Mouse (Mus musculus): ENCODE measurements at regions not wholly inside any gene's neighbourhood (a gene's known extent, or its start where the extent isn't known, plus 50 kb on each side); places are given as distances from the start of the nearest gene placed in this dataset.

- TF ChIP-seq EP300 (IDR thresholded peaks at IDR 0.05; ENCODE audit: low read depth): no peak
- no peak for TF ChIP-seq CTCF (IDR thresholded peaks at IDR 0.05; ENCODE audit: low read depth)
- no peak overlapping the region for H3K9ac ChIP-seq (replicated peaks)
- H3K36me3 ChIP-seq (replicated peaks; ENCODE audit: insufficient read depth, low read length): no peaks in the 10 kb centered on the region
- H3K4me1 ChIP-seq (ENCODE audit: insufficient read depth): peaks cover 3% of the 10 kb centered on the region
- no peaks in the 10 kb centered on the region for H3K27me3 ChIP-seq (ENCODE audit: insufficient read depth, low read length)
- ATAC-seq (peak; percentile 77), DNase-seq (peak; percentile 29)
- no peak overlapping the region for H3K4me2 ChIP-seq (ENCODE audit: low read depth, low read length)
- 50% methylated on average over 12 of the region's 12 CpGs for WGBS (ENCODE audit: insufficient replicate concordance)
- no peak overlapping the region for H3K4me3 ChIP-seq (ENCODE audit: low read depth, low read length)
- H3K27ac ChIP-seq (ENCODE audit: low read depth): peak overlapping the region; percentile 26; the same call in 1 of the 2 replicates
- H3K9me3 ChIP-seq (ENCODE audit: low read length): no peaks in the 10 kb centered on the region
Observed at GRCm38 (mm10) chr10:117454711-117455591, 75.1 kb upstream of the Cpsf6 start.

GRCm38 (mm10) chr10:117454171-117454500, 74.3 kb upstream of the Cpsf6 start:
- Histone ChIP-seq H3K4me1 (ENCODE audit: insufficient read depth) (peaks cover 7% of the 10 kb centered on the region), H3K9ac (replicated peaks) (no peak overlapping the region), H3K27me3 (ENCODE audit: insufficient read depth, low read length) (no peaks in the 10 kb centered on the region), H3K9me3 (ENCODE audit: low read length) (no peaks in the 10 kb centered on the region), H3K4me2 (ENCODE audit: low read depth, low read length) (no peak overlapping the region), H3K36me3 (replicated peaks; ENCODE audit: insufficient read depth, low read length) (no peaks in the 10 kb centered on the region), H3K27ac (ENCODE audit: low read depth) (no peak overlapping the region), H3K4me3 (ENCODE audit: low read depth, low read length) (no peak overlapping the region)
- DNase-seq (no peak), ATAC-seq (no peak)
- 75% methylated on average over 3 of the region's 3 CpGs for WGBS (ENCODE audit: insufficient replicate concordance)
- TF ChIP-seq EP300 (IDR thresholded peaks at IDR 0.05; ENCODE audit: low read depth) (no peak), CTCF (IDR thresholded peaks at IDR 0.05; ENCODE audit: low read depth) (no peak)

- Histone ChIP-seq H3K9ac (replicated peaks) (no peak overlapping the region), H3K4me2 (ENCODE audit: low read depth, low read length) (no peak overlapping the region), H3K4me1 (ENCODE audit: insufficient read depth) (peaks cover 7% of the 10 kb centered on the region), H3K27ac (ENCODE audit: low read depth) (no peak overlapping the region), H3K9me3 (ENCODE audit: low read length) (no peaks in the 10 kb centered on the region), H3K4me3 (ENCODE audit: low read depth, low read length) (no peak overlapping the region), H3K27me3 (ENCODE audit: insufficient read depth, low read length) (no peaks in the 10 kb centered on the region), H3K36me3 (replicated peaks; ENCODE audit: insufficient read depth, low read length) (no peaks in the 10 kb centered on the region)
- no peak for DNase-seq
- no peak for ATAC-seq
- TF ChIP-seq EP300 (IDR thresholded peaks at IDR 0.05; ENCODE audit: low read depth) (no peak), CTCF (IDR thresholded peaks at IDR 0.05; ENCODE audit: low read depth) (no peak)
- 75% methylated on average over 7 of the region's 7 CpGs for WGBS (ENCODE audit: insufficient replicate concordance)
Observed at GRCm38 (mm10) chr10:117453406-117454170, 73.8 kb upstream of the Cpsf6 start.

GRCm38 (mm10) chr10:117452190-117452950, 72.6 kb upstream of the Cpsf6 start:
- no peak overlapping the region for H3K4me2 ChIP-seq (ENCODE audit: low read depth, low read length)
- 40% methylated on average over 7 of the region's 7 CpGs for WGBS (ENCODE audit: insufficient replicate concordance)
- no peak for ATAC-seq

GRCm38 (mm10) chr10:117451396-117452185, 71.8 kb upstream of the Cpsf6 start:
- ATAC-seq (no peak), DNase-seq (no peak)
- H3K4me2 ChIP-seq (ENCODE audit: low read depth, low read length): no peak overlapping the region
- no peaks in the 10 kb centered on the region for H3K9me3 ChIP-seq (ENCODE audit: low read length)
- WGBS (ENCODE audit: insufficient replicate concordance): 78% methylated on average over 9 of the region's 9 CpGs
- H3K27ac ChIP-seq (ENCODE audit: low read depth): no peak overlapping the region
- TF ChIP-seq EP300 (IDR thresholded peaks at IDR 0.05; ENCODE audit: low read depth) (no peak), CTCF (IDR thresholded peaks at IDR 0.05; ENCODE audit: low read depth) (no peak)
- no peak overlapping the region for H3K4me3 ChIP-seq (ENCODE audit: low read depth, low read length)
- H3K4me1 ChIP-seq (ENCODE audit: insufficient read depth): peaks cover 7% of the 10 kb centered on the region
- no peaks in the 10 kb centered on the region for H3K36me3 ChIP-seq (replicated peaks; ENCODE audit: insufficient read depth, low read length)
- H3K9ac ChIP-seq (replicated peaks): no peak overlapping the region
- no peaks in the 10 kb centered on the region for H3K27me3 ChIP-seq (ENCODE audit: insufficient read depth, low read length)

More at GRCm38 (mm10) chr10:117452190-117452950, 72.6 kb upstream of the Cpsf6 start:
- Histone ChIP-seq H3K27ac (ENCODE audit: low read depth) (no peak overlapping the region), H3K27me3 (ENCODE audit: insufficient read depth, low read length) (no peaks in the 10 kb centered on the region), H3K4me3 (ENCODE audit: low read depth, low read length) (no peak overlapping the region), H3K4me1 (ENCODE audit: insufficient read depth) (peaks cover 7% of the 10 kb centered on the region), H3K36me3 (replicated peaks; ENCODE audit: insufficient read depth, low read length) (no peaks in the 10 kb centered on the region), H3K9me3 (ENCODE audit: low read length) (no peaks in the 10 kb centered on the region), H3K9ac (replicated peaks) (no peak overlapping the region)
- TF ChIP-seq EP300 (IDR thresholded peaks at IDR 0.05; ENCODE audit: low read depth): no peak
- DNase-seq: peak; percentile 29
